ENCODE assay signal across 10 mouse cellular contexts in the genomic region with DNA sequence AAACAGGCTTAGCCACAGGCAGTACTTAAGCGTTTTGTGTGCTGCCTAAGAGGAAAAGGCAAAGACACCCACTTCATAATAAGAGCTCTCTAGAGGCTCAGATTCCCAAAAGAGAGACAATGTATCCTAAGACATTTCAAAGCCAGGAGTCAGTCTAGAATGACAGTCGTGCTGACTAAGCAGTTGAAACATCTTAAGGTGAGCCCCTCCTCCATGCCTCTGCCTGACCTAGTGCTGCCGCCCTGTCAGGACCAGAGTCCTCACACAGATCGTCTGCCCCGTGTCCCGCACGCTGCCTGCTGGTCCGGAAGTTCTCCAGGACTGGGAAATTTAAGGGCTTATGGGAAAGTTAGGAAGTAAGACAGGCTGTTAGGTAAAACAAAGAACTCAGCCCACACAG. TPM values are rescaled to one million over a fixed set of nuclear protein-coding genes. Genes with fewer than 3 reads are reported as not detected.
DNase-seq lines count a peak whose midpoint lies in the region; ATAC-seq lines count a peak whose summit lies in the region.
"Had no signal": no experiment of that assay in that cellular context is flagged by ENCODE, and none has a peak within 500 bp of the region (broad histone marks: within the 10 kb centered on the region; RNA-seq: fewer than 3 reads in every experiment).

No protein-coding gene starts in this region.

- 0 out of 2 replicates have a peak overlapping the region, but pooled peaks have one; percentile 3 for H3K4me3 ChIP-seq in kidney, embryonic 16.5 days (ENCODE audit: low read length)
- no peak overlapping the region for H3K4me3 ChIP-seq in intestine, embryonic 15.5 days (replicated peaks)
- no peak overlapping the region for H3K4me3 ChIP-seq in neural tube, embryonic 15.5 days (replicated peaks)
- H3K4me3 ChIP-seq: hindbrain, embryonic 15.5 days; myocyte had no signal

- no peaks in the 10 kb centered on the region for H3K9me3 ChIP-seq in kidney, embryonic 16.5 days (ENCODE audit: low read length)
- no peaks in the 10 kb centered on the region for H3K9me3 ChIP-seq in intestine, embryonic 15.5 days
- H3K9me3 ChIP-seq in neural tube, embryonic 15.5 days (replicated peaks), result no peaks in the 10 kb centered on the region
- H3K9me3 ChIP-seq: hindbrain, embryonic 15.5 days had no signal

- no peaks in the 10 kb centered on the region for H3K36me3 ChIP-seq in kidney, embryonic 16.5 days (ENCODE audit: insufficient read depth, low read length)
- H3K36me3 ChIP-seq in intestine, embryonic 15.5 days, result no peaks in the 10 kb centered on the region
- no peaks in the 10 kb centered on the region for H3K36me3 ChIP-seq in neural tube, embryonic 15.5 days
- H3K36me3 ChIP-seq: hindbrain, embryonic 15.5 days had no signal

- peaks cover 21% of the 10 kb centered on the region for H3K4me1 ChIP-seq in kidney, embryonic 16.5 days (ENCODE audit: insufficient read depth, low read length)
- peaks cover 20% of the 10 kb centered on the region for H3K4me1 ChIP-seq in intestine, embryonic 15.5 days (replicated peaks)
- peaks cover 25% of the 10 kb centered on the region for H3K4me1 ChIP-seq in neural tube, embryonic 15.5 days

- peak overlapping the region; percentile 18; the same call in 1 of the 2 replicates for H3K9ac ChIP-seq in kidney, embryonic 16.5 days (replicated peaks; ENCODE audit: low read length)
- H3K9ac ChIP-seq in intestine, embryonic 15.5 days, result no peak overlapping the region
- no peak overlapping the region for H3K9ac ChIP-seq in neural tube, embryonic 15.5 days (replicated peaks)
- H3K9ac ChIP-seq: hindbrain, embryonic 15.5 days had no signal

- peak overlapping the region; percentile 24 for H3K4me2 ChIP-seq in kidney, embryonic 16.5 days (replicated peaks; ENCODE audit: low read depth, low read length)
- peak overlapping the region; percentile 45 for H3K4me2 ChIP-seq in intestine, embryonic 15.5 days (replicated peaks)
- H3K4me2 ChIP-seq in neural tube, embryonic 15.5 days, result peak overlapping the region; percentile 19; the same call in 1 of the 2 replicates
- H3K4me2 ChIP-seq: hindbrain, embryonic 15.5 days had no signal

- no peak for DNase-seq in kidney, postnatal 14 days
- DNase-seq in embryo, embryonic 10 days (ENCODE audit: low spot score), result peak; percentile 71
- no peak for DNase-seq in Muller cell, postnatal 12 days (ENCODE audit: inconsistent ontology term)

- H3K27me3 ChIP-seq in kidney, embryonic 16.5 days (ENCODE audit: insufficient read depth, low read length), result no peaks in the 10 kb centered on the region; the same call in 1 of the 2 replicates
- H3K27me3 ChIP-seq in intestine, embryonic 15.5 days (replicated peaks), result no peaks in the 10 kb centered on the region; the same call in 1 of the 2 replicates
- no peaks in the 10 kb centered on the region for H3K27me3 ChIP-seq in neural tube, embryonic 15.5 days (replicated peaks)
- H3K27me3 ChIP-seq: hindbrain, embryonic 15.5 days; Patski had no signal

- no peak for ATAC-seq in kidney, embryonic 16.5 days (ENCODE audit: low FRiP score, low TSS enrichment)
- no peak for ATAC-seq in intestine, embryonic 15.5 days
- no peak for ATAC-seq in neural tube, embryonic 15.5 days (ENCODE audit: low FRiP score)
- ATAC-seq in monocyte, adult 5-6 weeks (replicated peaks; ENCODE audit: insufficient number of reproducible peaks, low FRiP score, low TSS enrichment, poor library complexity, severe bottlenecking), result no peak
- ATAC-seq: Patski had no signal

- H3K27ac ChIP-seq in kidney, embryonic 16.5 days (ENCODE audit: low read length), result peak overlapping the region; percentile 62
- peak overlapping the region; percentile 39 for H3K27ac ChIP-seq in intestine, embryonic 15.5 days
- 0 out of 2 replicates have a peak overlapping the region, but pooled peaks have one; percentile 23 for H3K27ac ChIP-seq in neural tube, embryonic 15.5 days (replicated peaks)
- H3K27ac ChIP-seq: hindbrain, embryonic 15.5 days had no signal

- WGBS in kidney, embryonic 16.5 days, result 2% methylated on average over 8 of the region's 8 CpGs
- 3% methylated on average over 8 of the region's 8 CpGs for WGBS in intestine, embryonic 15.5 days
- WGBS in neural tube, embryonic 15.5 days, result 6% methylated on average over 8 of the region's 8 CpGs

RNA-seq across cellular contexts. Expression of a gene that starts 22.4 kb away (rescaled TPM):
- 3.0 and 3.2 TPM in 2 replicates for polyA plus RNA-seq in kidney, embryonic 16.5 days (2015; fragmentation: Nextera tagmentation; extraction: Ambion mirVana)
- 7.0 and 7.7 TPM in 2 replicates for polyA plus RNA-seq in intestine, embryonic 15.5 days (2015; fragmentation: Nextera tagmentation; extraction: Ambion mirVana)
- polyA plus RNA-seq in neural tube, embryonic 15.5 days (2015; fragmentation: Nextera tagmentation; extraction: Ambion mirVana), result 18.2 and 22.6 TPM in 2 replicates
- 0.29 to 5.9 TPM (median 1.8 TPM) in 3 replicates for total RNA-seq in monocyte, adult 5-6 weeks (2017)
- polyA plus RNA-seq: myocyte had no signal
